Mouse (Mus musculus) heart, postnatal 0 days (tissue): ENCODE data around the gene Psmd8.

ENCODE experiments used
- CTCF ChIP-seq: IDR thresholded peaks from 2 replicates; pipeline ENCODE4 v1.5.1; 2016; ENCODE audit warnings: antibody characterized with exemption, control low read depth, low read depth
- EP300 ChIP-seq: IDR thresholded peaks from 2 replicates; pipeline ENCODE4 v1.6.1; 2016; ENCODE audit warnings: antibody characterized with exemption, low read depth

GRCm38 (mm10) chr7:29137429-29137828 lies 43.1 kb downstream of the Psmd8 start:
- TF ChIP-seq CTCF (no peak), EP300 (no peak)
